Mouse (Mus musculus) megakaryocyte, embryonic 14.5 days (primary cell): Measurements from ENCODE around the gene Sh3rf3. TPM values are rescaled to one million over a fixed set of nuclear protein-coding genes. Genes with fewer than 3 reads are reported as not detected.

Source experiments
- H3K27me3 ChIP-seq: replicated peaks from 2 replicates; pipeline ENCODE3; 2012; ENCODE audit warnings: inconsistent platforms
- H3K36me3 ChIP-seq: replicated peaks from 2 replicates; pipeline ENCODE3; 2012; ENCODE audit warnings: low read length, inconsistent platforms, mixed read lengths
- H3K4me1 ChIP-seq: 2 replicates; pipeline ENCODE4 v1.6.1; 2012; ENCODE audit warnings: inconsistent platforms
- H3K4me3 ChIP-seq: replicated peaks from 2 replicates; pipeline ENCODE3; 2012; ENCODE audit warnings: moderate library complexity, mild to moderate bottlenecking, inconsistent platforms
- H3K9me3 ChIP-seq: 2 replicates; pipeline ENCODE4 v1.6.1; 2012; ENCODE audit warnings: inconsistent platforms
- FLI1 ChIP-seq: IDR thresholded peaks from 2 replicates; pipeline ENCODE4 v1.6.1; 2012; ENCODE audit warnings: low read length, inconsistent platforms, mixed read lengths
- GATA1 ChIP-seq: IDR thresholded peaks from 3 replicates; pipeline ENCODE4 v1.6.1; 2012; ENCODE audit warnings: mixed read lengths, low read length, inconsistent platforms, borderline replicate concordance
- polyA plus RNA-seq: library from polyadenylated mRNA; stranded (reverse); fragments of >175 nt; gene quantifications from 2 replicates; pipeline ENCODE4 v1.2.3, GENCODE M21; 2012; ENCODE audit warnings: low replicate concordance; ENCODE audit not compliant: insufficient read depth

The Sh3rf3 gene
- polyA plus RNA-seq, 1 experiment = not detected

DNA sequence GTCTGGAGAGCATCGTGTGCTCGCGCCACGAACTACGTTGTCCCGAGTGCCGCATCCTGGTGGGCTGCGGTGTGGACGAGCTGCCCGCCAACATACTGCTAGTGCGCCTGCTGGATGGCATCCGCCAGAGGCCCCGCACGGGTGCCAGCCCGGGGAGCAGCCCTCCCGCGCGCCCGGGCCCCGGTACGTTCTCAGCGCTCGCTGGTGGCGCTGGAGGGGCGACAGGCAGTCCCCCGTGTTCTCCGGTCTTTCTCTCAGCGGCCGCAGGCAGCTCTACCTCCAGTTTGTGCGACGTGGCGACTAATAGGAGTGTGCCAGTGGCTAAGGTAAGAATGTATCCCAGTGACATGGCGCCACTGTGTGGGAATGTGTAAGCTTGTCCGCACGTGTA is 637 bp downstream of the Sh3rf3 start:
- no peak for TF ChIP-seq FLI1
- no peak for TF ChIP-seq GATA1
- Histone ChIP-seq H3K4me1 (peaks cover 19% of the 10 kb centered on the region), H3K36me3 (no peaks in the 10 kb centered on the region), H3K4me3 (peak overlapping the region; percentile 84), H3K9me3 (no peaks in the 10 kb centered on the region), H3K27me3 (peaks cover 64% of the 10 kb centered on the region)

DNA sequence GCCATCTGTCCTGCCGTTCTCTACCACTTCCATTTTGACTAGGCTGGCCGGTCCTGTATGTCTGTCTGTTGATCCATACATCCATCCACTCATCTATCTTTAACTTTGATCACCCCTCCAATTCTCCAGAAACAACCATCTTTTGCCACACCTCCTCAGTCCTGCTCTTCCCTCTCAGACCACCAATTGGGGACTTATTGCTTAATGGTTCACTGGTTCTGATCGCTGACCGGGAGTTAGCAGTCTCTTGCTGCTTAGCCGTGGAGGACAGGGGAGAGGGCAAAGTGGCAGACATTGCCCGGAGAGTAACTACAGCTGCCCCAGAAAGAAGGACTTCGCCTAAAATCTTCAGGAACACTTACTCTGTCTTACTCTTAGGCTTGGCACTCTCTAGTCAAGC is 1.3 kb downstream of the Sh3rf3 start:
- H3K9me3 ChIP-seq = no peaks in the 10 kb centered on the region
- peaks cover 60% of the 10 kb centered on the region for H3K27me3 ChIP-seq
- no peak for TF ChIP-seq GATA1
- TF ChIP-seq FLI1 = no peak
- no peaks in the 10 kb centered on the region for H3K36me3 ChIP-seq
- H3K4me1 ChIP-seq = peaks cover 19% of the 10 kb centered on the region
- no peak overlapping the region for H3K4me3 ChIP-seq

GRCm38 (mm10) chr10:58824016-58824568 is 10.9 kb downstream of the Sh3rf3 start:
- Histone ChIP-seq H3K27me3 (peaks cover 2% of the 10 kb centered on the region), H3K4me3 (no peak overlapping the region), H3K9me3 (no peaks in the 10 kb centered on the region), H3K4me1 (no peaks in the 10 kb centered on the region), H3K36me3 (no peaks in the 10 kb centered on the region)
- TF ChIP-seq GATA1 (no peak), FLI1 (no peak)

DNA sequence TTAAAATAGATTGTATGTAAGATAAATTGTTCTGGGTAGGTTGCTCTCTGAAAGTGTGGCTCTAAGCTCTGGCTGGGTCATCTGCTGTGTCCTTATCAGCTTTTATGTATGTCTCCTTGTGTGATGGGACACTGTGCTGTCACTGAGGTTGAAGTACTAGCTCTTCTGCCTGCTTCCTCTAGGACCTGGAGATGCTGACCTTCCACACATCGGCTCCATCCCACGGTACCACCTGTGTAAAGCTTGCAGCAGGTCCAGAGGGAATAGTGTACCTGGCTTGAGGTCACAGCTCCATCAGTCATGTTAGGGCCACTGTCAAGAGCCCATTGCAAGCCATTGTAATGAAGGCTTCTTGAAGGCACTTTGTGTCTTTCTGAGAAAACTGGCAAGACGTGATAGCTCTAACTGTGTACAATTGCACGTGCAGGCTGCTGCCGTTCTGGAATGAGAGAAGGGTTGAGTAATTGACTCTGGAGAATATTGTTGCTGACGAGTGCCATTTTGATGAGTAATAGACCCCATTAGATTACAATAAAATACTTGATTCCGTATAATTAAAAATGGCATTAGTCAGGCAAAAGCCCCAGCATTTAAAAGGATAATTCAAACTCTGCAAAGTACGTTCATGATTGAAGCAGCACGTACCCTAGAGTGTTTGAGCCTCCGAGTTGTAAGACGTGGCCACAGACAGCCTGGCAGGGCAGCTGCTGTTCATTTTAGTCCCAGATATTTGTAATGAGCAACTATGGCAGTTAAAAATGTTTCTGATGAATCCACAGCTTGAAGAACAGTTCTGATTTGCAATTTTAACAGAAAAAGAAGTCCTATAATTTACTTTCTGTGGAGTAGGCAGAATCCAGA is 16.3 kb downstream of the Sh3rf3 start:
- Histone ChIP-seq H3K4me1 (no peaks in the 10 kb centered on the region), H3K4me3 (no peak overlapping the region), H3K27me3 (no peaks in the 10 kb centered on the region), H3K9me3 (no peaks in the 10 kb centered on the region), H3K36me3 (no peaks in the 10 kb centered on the region)
- TF ChIP-seq FLI1 (no peak), GATA1 (no peak)

DNA sequence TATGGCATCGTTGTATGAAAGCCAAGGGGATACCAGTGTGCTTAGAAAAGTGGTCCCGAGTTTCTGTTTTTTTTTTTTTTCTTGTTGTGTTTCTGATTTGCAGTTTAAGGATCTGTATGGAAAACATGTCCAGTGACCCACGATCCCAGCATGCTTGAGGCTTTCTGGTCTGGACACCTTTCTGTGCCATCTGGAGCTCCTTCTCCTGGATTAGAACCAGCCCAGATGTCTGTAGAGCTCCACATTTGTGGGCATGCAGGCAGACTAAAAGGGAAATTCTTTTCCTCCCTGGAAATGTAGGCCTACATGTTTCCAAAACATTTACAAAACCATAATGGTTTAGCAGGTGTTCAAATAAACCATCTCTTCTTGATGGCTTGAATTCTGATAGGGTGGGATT is 20.0 kb downstream of the Sh3rf3 start:
- Histone ChIP-seq H3K9me3 (no peaks in the 10 kb centered on the region), H3K4me3 (no peak overlapping the region), H3K27me3 (no peaks in the 10 kb centered on the region), H3K36me3 (no peaks in the 10 kb centered on the region), H3K4me1 (no peaks in the 10 kb centered on the region)
- TF ChIP-seq FLI1 (no peak), GATA1 (no peak)

- H3K27me3 ChIP-seq = no peaks in the 10 kb centered on the region
- no peak overlapping the region for H3K4me3 ChIP-seq
- H3K4me1 ChIP-seq = no peaks in the 10 kb centered on the region
- no peaks in the 10 kb centered on the region for H3K36me3 ChIP-seq
- no peak for TF ChIP-seq GATA1
- no peak for TF ChIP-seq FLI1
- H3K9me3 ChIP-seq = no peaks in the 10 kb centered on the region
Observed at GRCm38 (mm10) chr10:58833741-58834178, 20.6 kb downstream of the Sh3rf3 start.

- H3K4me1 ChIP-seq = no peaks in the 10 kb centered on the region
- no peaks in the 10 kb centered on the region for H3K9me3 ChIP-seq
- H3K4me3 ChIP-seq = no peak overlapping the region
- no peaks in the 10 kb centered on the region for H3K27me3 ChIP-seq
- H3K36me3 ChIP-seq = no peaks in the 10 kb centered on the region
- TF ChIP-seq GATA1 (no peak), FLI1 (no peak)
Observed at GRCm38 (mm10) chr10:58836391-58836790, 23.2 kb downstream of the Sh3rf3 start.

DNA sequence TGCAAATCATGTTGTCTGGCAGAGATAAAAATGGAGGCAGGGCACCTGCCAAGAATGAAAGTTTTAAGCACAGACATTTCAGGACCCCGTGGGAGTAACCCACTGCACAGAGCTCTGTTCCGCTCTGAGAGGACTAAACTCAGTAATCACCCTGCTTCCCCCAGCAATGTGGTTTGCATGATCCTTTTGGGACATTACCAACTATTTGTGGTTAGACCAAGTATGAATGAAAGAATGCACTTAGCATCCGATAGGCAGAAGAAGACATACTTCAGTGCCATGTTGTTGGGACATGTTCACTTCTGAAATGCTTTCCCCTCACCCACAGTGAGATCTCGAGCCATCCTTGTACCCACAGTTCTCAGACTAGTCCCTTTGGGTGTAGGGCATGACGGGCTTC is 24.3 kb downstream of the Sh3rf3 start:
- no peak overlapping the region for H3K4me3 ChIP-seq
- TF ChIP-seq GATA1 (no peak), FLI1 (no peak)
- no peaks in the 10 kb centered on the region for H3K4me1 ChIP-seq
- H3K36me3 ChIP-seq = no peaks in the 10 kb centered on the region
- H3K9me3 ChIP-seq = peaks cover 9% of the 10 kb centered on the region; the same call in 1 of the 2 replicates
- H3K27me3 ChIP-seq = no peaks in the 10 kb centered on the region

- TF ChIP-seq FLI1 = no peak
- TF ChIP-seq GATA1 = no peak
- Histone ChIP-seq H3K27me3 (no peaks in the 10 kb centered on the region), H3K4me3 (no peak overlapping the region), H3K4me1 (no peaks in the 10 kb centered on the region), H3K9me3 (peaks cover 15% of the 10 kb centered on the region; the same call in 1 of the 2 replicates), H3K36me3 (no peaks in the 10 kb centered on the region)
Observed at GRCm38 (mm10) chr10:58841945-58842344, 28.8 kb downstream of the Sh3rf3 start.

DNA sequence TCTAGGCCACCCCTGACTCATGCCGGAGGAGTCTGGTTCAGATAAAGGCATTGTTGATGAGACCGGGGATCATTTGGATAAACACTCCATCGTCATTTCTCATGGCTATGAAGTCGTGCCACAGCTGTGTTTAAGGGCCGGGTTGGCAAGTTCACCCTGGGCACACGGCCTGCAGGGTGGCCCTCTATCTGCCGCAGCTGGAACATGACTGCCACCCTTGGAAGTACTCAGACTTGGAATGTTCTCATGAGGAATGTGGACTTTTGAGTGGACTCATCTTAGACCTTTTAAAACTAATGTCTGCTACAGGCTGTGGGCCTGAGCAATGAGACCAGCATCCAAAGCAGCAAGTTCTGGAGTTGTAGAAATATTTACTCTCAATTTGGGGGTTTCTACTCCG is 29.9 kb downstream of the Sh3rf3 start:
- Histone ChIP-seq H3K4me3 (no peak overlapping the region), H3K36me3 (no peaks in the 10 kb centered on the region), H3K9me3 (peaks cover 15% of the 10 kb centered on the region; the same call in 1 of the 2 replicates), H3K27me3 (no peaks in the 10 kb centered on the region), H3K4me1 (no peaks in the 10 kb centered on the region)
- no peak for TF ChIP-seq FLI1
- no peak for TF ChIP-seq GATA1
